Mouse (Mus musculus): ENCODE measurements around the gene Osbpl5. TPM values are rescaled to one million over a fixed set of nuclear protein-coding genes. Genes with fewer than 3 reads are reported as not detected.
A peak's percentile ranks its signal among the peaks of the same experiment; 100 is the strongest.
"Not testable (repeated sequence)": the region's sequence is repeated elsewhere in the genome, so short reads cannot be mapped to it uniquely, and the experiment has no call there.

Gene Osbpl5
- polyA plus RNA-seq, 1 experiment, result 8.4 TPM

GRCm38 (mm10) chr7:143689481-143689880 is 67.3 kb downstream of the Osbpl5 start:
- no peak for TF ChIP-seq CTCF (IDR thresholded peaks at IDR 0.05; ENCODE audit: control insufficient read depth, insufficient read depth, insufficient replicate concordance, low read depth, low read length)
- TF ChIP-seq POLR2A (IDR thresholded peaks at IDR 0.05; ENCODE audit: control insufficient read depth, low read depth, low read length), result no peak
- Histone ChIP-seq H3K27me3 (ENCODE audit: control insufficient read depth, insufficient read depth, low read length) (no peaks in the 10 kb centered on the region), H3K27ac (ENCODE audit: control insufficient read depth, insufficient read depth, low read depth, low read length) (no peak overlapping the region), H3K36me3 (ENCODE audit: control insufficient read depth, insufficient read depth, low read length) (no peaks in the 10 kb centered on the region), H3K4me1 (ENCODE audit: control insufficient read depth, insufficient read depth, low read length) (peaks cover 2% of the 10 kb centered on the region; the same call in 1 of the 2 replicates), H3K4me3 (ENCODE audit: control insufficient read depth, low read depth, low read length) (no peak overlapping the region)

- H3K36me3 ChIP-seq (ENCODE audit: control insufficient read depth, insufficient read depth, low read length); H3K4me1 ChIP-seq (ENCODE audit: control insufficient read depth, insufficient read depth, low read length); H3K27me3 ChIP-seq (ENCODE audit: control insufficient read depth, insufficient read depth, low read length); H3K4me3 ChIP-seq (ENCODE audit: control insufficient read depth, low read depth, low read length); H3K27ac ChIP-seq (ENCODE audit: control insufficient read depth, insufficient read depth, low read depth, low read length): not testable (repeated sequence)
These were observed 70.1 kb downstream of the Osbpl5 start for GRCm38 (mm10) chr7:143686676-143687075.

GRCm38 (mm10) chr7:143686191-143686590 is 70.6 kb downstream of the Osbpl5 start:
- not testable (repeated sequence) for H3K36me3 ChIP-seq (ENCODE audit: control insufficient read depth, insufficient read depth, low read length); H3K4me1 ChIP-seq (ENCODE audit: control insufficient read depth, insufficient read depth, low read length); H3K27ac ChIP-seq (ENCODE audit: control insufficient read depth, insufficient read depth, low read depth, low read length); H3K4me3 ChIP-seq (ENCODE audit: control insufficient read depth, low read depth, low read length); H3K27me3 ChIP-seq (ENCODE audit: control insufficient read depth, insufficient read depth, low read length)

GRCm38 (mm10) chr7:143685359-143686067 is 71.3 kb downstream of the Osbpl5 start, which contains the start of gene Tnfrsf23:
Gene Tnfrsf23, minus strand, starts transcription at chr7:143685872.
- TF ChIP-seq CTCF (IDR thresholded peaks at IDR 0.05; ENCODE audit: control insufficient read depth, insufficient read depth, insufficient replicate concordance, low read depth, low read length) (no peak), POLR2A (IDR thresholded peaks at IDR 0.05; ENCODE audit: control insufficient read depth, low read depth, low read length) (no peak)
- H3K4me3 ChIP-seq (ENCODE audit: control insufficient read depth, low read depth, low read length), result peak within 1 kb of the TSS; percentile 54
- no peaks in the 10 kb centered on the region for H3K36me3 ChIP-seq (ENCODE audit: control insufficient read depth, insufficient read depth, low read length)
- H3K27ac ChIP-seq (ENCODE audit: control insufficient read depth, insufficient read depth, low read depth, low read length), result no peak within 1 kb of the TSS
- H3K27me3 ChIP-seq (ENCODE audit: control insufficient read depth, insufficient read depth, low read length), result no peaks in the 10 kb centered on the region
- H3K4me1 ChIP-seq (ENCODE audit: control insufficient read depth, insufficient read depth, low read length), result peaks cover 2% of the 10 kb centered on the region; the same call in 1 of the 2 replicates

GRCm38 (mm10) chr7:143684569-143684968 is 72.2 kb downstream of the Osbpl5 start:
- H3K4me3 ChIP-seq (ENCODE audit: control insufficient read depth, low read depth, low read length); H3K27ac ChIP-seq (ENCODE audit: control insufficient read depth, insufficient read depth, low read depth, low read length); H3K4me1 ChIP-seq (ENCODE audit: control insufficient read depth, insufficient read depth, low read length); H3K27me3 ChIP-seq (ENCODE audit: control insufficient read depth, insufficient read depth, low read length); H3K36me3 ChIP-seq (ENCODE audit: control insufficient read depth, insufficient read depth, low read length): not testable (repeated sequence)

- Histone ChIP-seq H3K27me3 (ENCODE audit: control insufficient read depth, insufficient read depth, low read length) (no peaks in the 10 kb centered on the region), H3K4me3 (ENCODE audit: control insufficient read depth, low read depth, low read length) (no peak overlapping the region), H3K4me1 (ENCODE audit: control insufficient read depth, insufficient read depth, low read length) (peaks cover 2% of the 10 kb centered on the region; the same call in 1 of the 2 replicates), H3K36me3 (ENCODE audit: control insufficient read depth, insufficient read depth, low read length) (no peaks in the 10 kb centered on the region), H3K27ac (ENCODE audit: control insufficient read depth, insufficient read depth, low read depth, low read length) (no peak overlapping the region)
- TF ChIP-seq POLR2A (IDR thresholded peaks at IDR 0.05; ENCODE audit: control insufficient read depth, low read depth, low read length) (no peak), CTCF (IDR thresholded peaks at IDR 0.05; ENCODE audit: control insufficient read depth, insufficient read depth, insufficient replicate concordance, low read depth, low read length) (no peak)
These were observed 75.2 kb downstream of the Osbpl5 start for GRCm38 (mm10) chr7:143681566-143681965.

- not testable (repeated sequence) for H3K27ac ChIP-seq (ENCODE audit: control insufficient read depth, insufficient read depth, low read depth, low read length); H3K27me3 ChIP-seq (ENCODE audit: control insufficient read depth, insufficient read depth, low read length); H3K4me1 ChIP-seq (ENCODE audit: control insufficient read depth, insufficient read depth, low read length); H3K4me3 ChIP-seq (ENCODE audit: control insufficient read depth, low read depth, low read length); H3K36me3 ChIP-seq (ENCODE audit: control insufficient read depth, insufficient read depth, low read length)
These were observed 75.9 kb downstream of the Osbpl5 start for GRCm38 (mm10) chr7:143680836-143681235.

GRCm38 (mm10) chr7:143679650-143680049 is 77.1 kb downstream of the Osbpl5 start:
- not testable (repeated sequence) for H3K27ac ChIP-seq (ENCODE audit: control insufficient read depth, insufficient read depth, low read depth, low read length); H3K27me3 ChIP-seq (ENCODE audit: control insufficient read depth, insufficient read depth, low read length); H3K36me3 ChIP-seq (ENCODE audit: control insufficient read depth, insufficient read depth, low read length); H3K4me1 ChIP-seq (ENCODE audit: control insufficient read depth, insufficient read depth, low read length); H3K4me3 ChIP-seq (ENCODE audit: control insufficient read depth, low read depth, low read length)

Data from testis, adult 2 months (tissue).